Mouse (Mus musculus) MEL (cell line): Measurements from ENCODE around the gene Olfr186. TPM values are rescaled to one million over a fixed set of nuclear protein-coding genes. Genes with fewer than 3 reads are reported as not detected.

Source experiments
- DNase-seq: peaks from one replicate; pipeline ENCODE4 v3.0.0; 2011; ENCODE audit warnings: low read depth, low spot score
- H3K27ac ChIP-seq: 2 replicates; pipeline ENCODE4 v1.5.1; 2012; ENCODE audit warnings: low read depth, mild to moderate bottlenecking, control low read depth, low read length, moderate library complexity; ENCODE audit not compliant: control insufficient read depth
- H3K27me3 ChIP-seq, 2 experiments: fragments of 150-350 bp in 1 of 2; sonication (generic) in 1 of 2; 2 replicates each; pipeline ENCODE4 v1.6.1; 2012; ENCODE audit warnings: low read length in 2 of 2, mild to moderate bottlenecking in 2 of 2, improper control_type of control experiment in 1 of 2, moderate library complexity in 1 of 2; ENCODE audit not compliant: insufficient read depth in 2 of 2, control insufficient read depth in 1 of 2
- H3K36me3 ChIP-seq, 2 experiments: 2 replicates each; pipeline ENCODE4 v1.6.1; 2012 to 2014; ENCODE audit warnings: low read length in 2 of 2, improper control_type of control experiment in 1 of 2, inconsistent platforms in 1 of 2, mild to moderate bottlenecking in 1 of 2; ENCODE audit not compliant: insufficient read depth in 2 of 2, control insufficient read depth in 1 of 2
- H3K4me1 ChIP-seq, 2 experiments: fragments of 150-350 bp in 1 of 2; sonication (generic) in 1 of 2; 2 replicates each; pipeline ENCODE4 v1.6.1; 2012; ENCODE audit warnings: low read length in 2 of 2, improper control_type of control experiment in 1 of 2, mild to moderate bottlenecking in 1 of 2; ENCODE audit not compliant: insufficient read depth in 2 of 2, control insufficient read depth in 1 of 2
- H3K4me3 ChIP-seq, 2 experiments: fragments of 150-350 bp in 1 of 2; sonication (generic) in 1 of 2; 2 replicates each; pipeline ENCODE4 v1.5.1; 2012; ENCODE audit warnings: low read depth in 2 of 2, low read length in 2 of 2, mild to moderate bottlenecking in 2 of 2, moderate library complexity in 2 of 2, control low read depth in 1 of 2, improper control_type of control experiment in 1 of 2; ENCODE audit not compliant: control insufficient read depth in 1 of 2, insufficient read depth in 1 of 2
- H3K79me2 ChIP-seq: 2 replicates; pipeline ENCODE4 v1.6.1; 2012; ENCODE audit warnings: mild to moderate bottlenecking, low read length, moderate library complexity; ENCODE audit not compliant: control insufficient read depth, poor library complexity, insufficient read depth
- H3K9ac ChIP-seq: 2 replicates; pipeline ENCODE4 v1.6.1; 2012; ENCODE audit warnings: low read depth, mild to moderate bottlenecking, control low read depth, low read length, moderate library complexity; ENCODE audit not compliant: control insufficient read depth, poor library complexity, severe bottlenecking
- H3K9me3 ChIP-seq: fragments of 150-350 bp; sonication (generic); replicated peaks from 2 replicates; pipeline ENCODE4 v1.6.1; 2012; ENCODE audit warnings: mild to moderate bottlenecking, low read length, improper control_type of control experiment, moderate library complexity; ENCODE audit not compliant: insufficient read depth
- CHD2 ChIP-seq: IDR thresholded peaks from 2 replicates; pipeline ENCODE4 v1.6.1; 2011; ENCODE audit warnings: low read length, improper control_type of control experiment
- ELF1 ChIP-seq: IDR thresholded peaks from 2 replicates; pipeline ENCODE4 v1.6.1; 2014; ENCODE audit warnings: low read depth, mild to moderate bottlenecking, inconsistent platforms, low read length, improper control_type of control experiment, moderate library complexity
- ETS1 ChIP-seq: IDR thresholded peaks from 2 replicates; pipeline ENCODE4 v1.6.1; 2012; ENCODE audit warnings: low read depth, mild to moderate bottlenecking, inconsistent platforms, low read length, improper control_type of control experiment, moderate library complexity
- GATA1 ChIP-seq: IDR thresholded peaks from 2 replicates; pipeline ENCODE4 v1.6.1; 2011; ENCODE audit warnings: low read depth, low read length, improper control_type of control experiment
- JUND ChIP-seq: IDR thresholded peaks from 2 replicates; pipeline ENCODE4 v1.6.1; 2011; ENCODE audit warnings: low read depth, mild to moderate bottlenecking, improper control_type of control experiment, low read length
- KAT2A ChIP-seq: conservative IDR thresholded peaks from 2 replicates; pipeline ENCODE4 v1.6.1; 2012; ENCODE audit warnings: low read depth, low read length, improper control_type of control experiment, inconsistent platforms
- MAX ChIP-seq: IDR thresholded peaks from 2 replicates; pipeline ENCODE4 v1.6.1; 2011; ENCODE audit warnings: low read length, improper control_type of control experiment
- MXI1 ChIP-seq: IDR thresholded peaks from 2 replicates; pipeline ENCODE4 v1.6.1; 2011; ENCODE audit warnings: mild to moderate bottlenecking, low read depth, low read length, improper control_type of control experiment
- MYC ChIP-seq: IDR thresholded peaks from 2 replicates; pipeline ENCODE4 v1.6.1; 2011; ENCODE audit warnings: low read depth, mild to moderate bottlenecking, low read length, improper control_type of control experiment, moderate library complexity
- NELFE ChIP-seq: IDR thresholded peaks from 2 replicates; pipeline ENCODE4 v1.6.1; 2011; ENCODE audit warnings: low read depth, low read length, improper control_type of control experiment
- NRF1 ChIP-seq: IDR thresholded peaks from 2 replicates; pipeline ENCODE4 v1.6.1; 2014; ENCODE audit warnings: low read depth, mild to moderate bottlenecking, inconsistent platforms, low read length, improper control_type of control experiment, moderate library complexity; ENCODE audit not compliant: poor library complexity, insufficient read depth, severe bottlenecking
- POLR2A ChIP-seq, 2 experiments: IDR thresholded peaks; 2 replicates each; pipeline ENCODE4 v1.6.1; 2011 to 2012; ENCODE audit warnings: low read length in 2 of 2, mild to moderate bottlenecking in 2 of 2, control low read depth in 1 of 2, improper control_type of control experiment in 1 of 2, low read depth in 1 of 2, moderate library complexity in 1 of 2; ENCODE audit not compliant: control insufficient read depth in 1 of 2, insufficient read depth in 1 of 2, poor library complexity in 1 of 2
- POLR2AphosphoS2 ChIP-seq: IDR thresholded peaks from 2 replicates; pipeline ENCODE4 v1.6.1; 2011; ENCODE audit warnings: low read length, improper control_type of control experiment
- RAD21 ChIP-seq: IDR thresholded peaks from 2 replicates; pipeline ENCODE4 v1.6.1; 2011; ENCODE audit warnings: mild to moderate bottlenecking, low read depth, low read length, improper control_type of control experiment
- RCOR1 ChIP-seq: IDR thresholded peaks from 2 replicates; pipeline ENCODE4 v1.6.1; 2012; ENCODE audit warnings: low read depth, mild to moderate bottlenecking, inconsistent platforms, low read length, improper control_type of control experiment
- SIN3A ChIP-seq: IDR thresholded peaks from 2 replicates; pipeline ENCODE4 v1.6.1; 2012; ENCODE audit warnings: low read length, improper control_type of control experiment, inconsistent platforms
- TAL1 ChIP-seq: IDR thresholded peaks from 2 replicates; pipeline ENCODE4 v1.6.1; 2012; ENCODE audit warnings: mild to moderate bottlenecking, inconsistent platforms, low read length, moderate library complexity, mixed read lengths
- TCF12 ChIP-seq: IDR thresholded peaks from 2 replicates; pipeline ENCODE4 v1.6.1; 2014; ENCODE audit warnings: low read depth, mild to moderate bottlenecking, inconsistent platforms, low read length, improper control_type of control experiment, moderate library complexity
- USF2 ChIP-seq, 2 experiments: IDR thresholded peaks; 2 replicates each; pipeline ENCODE4 v1.6.1; 2011 to 2012; ENCODE audit warnings: improper control_type of control experiment in 2 of 2, low read length in 2 of 2, borderline replicate concordance in 1 of 2, inconsistent platforms in 1 of 2, low read depth in 1 of 2, mild to moderate bottlenecking in 1 of 2; ENCODE audit not compliant: insufficient read depth in 1 of 2
- ZKSCAN1 ChIP-seq: IDR thresholded peaks from 2 replicates; pipeline ENCODE4 v1.6.1; 2012; ENCODE audit warnings: low read depth, mild to moderate bottlenecking, inconsistent platforms, low read length, improper control_type of control experiment, moderate library complexity
- polyA plus RNA-seq, 2 experiments: library from polyadenylated mRNA; stranded (reverse) in 1 of 2; unstranded in 1 of 2; fragments of >175 nt in 1 of 2; fragments of >200 nt in 1 of 2; gene quantifications; 2 replicates each; pipeline versions ENCODE4 v1.2.1 to v1.2.4; 2012; ENCODE audit warnings: low replicate concordance in 2 of 2, low read depth in 1 of 2; ENCODE audit not compliant: insufficient read length in 2 of 2, insufficient read depth in 1 of 2, missing spikeins in 1 of 2
- total RNA-seq: library from RNA; depleted of rRNA; stranded (reverse); fragments of 300-350 nt; gene quantifications from 2 replicates; pipeline ENCODE4 v1.2.3, GENCODE M21; 2012; rRNA removed

The Olfr186 gene
- not detected in 2 replicates for total RNA-seq
- under 1 TPM in 1 of 2 experiments, not detected in 1; 0.15 TPM for polyA plus RNA-seq

DNA sequence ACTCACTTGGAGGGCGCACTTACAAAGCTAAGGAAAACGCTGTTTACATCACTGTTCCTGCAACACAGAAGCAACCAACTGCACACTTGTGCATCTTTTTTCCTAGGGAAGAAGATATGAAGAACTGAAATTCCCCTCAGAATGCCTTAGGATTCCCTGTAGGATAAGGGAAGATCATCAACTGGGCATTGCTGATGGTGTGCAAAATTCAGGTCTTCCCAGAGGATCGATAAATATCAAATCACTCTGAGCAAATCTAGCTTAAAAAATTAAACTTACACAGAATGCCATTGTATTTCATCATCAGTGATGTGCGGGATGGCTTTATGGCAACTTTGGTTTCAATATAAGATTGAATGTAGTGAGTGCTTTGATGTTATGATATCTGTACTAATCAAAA is at the start of gene Olfr186:
Olfr186 (minus strand) TSS at position 101 of the 400 bp plus-strand sequence.
- TF ChIP-seq SIN3A, result no peak
- no peak for TF ChIP-seq ZKSCAN1
- TF ChIP-seq TCF12, result no peak
- no peak for TF ChIP-seq MYC
- no peak for TF ChIP-seq ELF1
- no peak for TF ChIP-seq RAD21
- no peak for TF ChIP-seq POLR2AphosphoS2
- no peak for TF ChIP-seq NRF1
- no peak for TF ChIP-seq GATA1
- TF ChIP-seq CHD2, result no peak
- TF ChIP-seq ETS1, result no peak

DNA sequence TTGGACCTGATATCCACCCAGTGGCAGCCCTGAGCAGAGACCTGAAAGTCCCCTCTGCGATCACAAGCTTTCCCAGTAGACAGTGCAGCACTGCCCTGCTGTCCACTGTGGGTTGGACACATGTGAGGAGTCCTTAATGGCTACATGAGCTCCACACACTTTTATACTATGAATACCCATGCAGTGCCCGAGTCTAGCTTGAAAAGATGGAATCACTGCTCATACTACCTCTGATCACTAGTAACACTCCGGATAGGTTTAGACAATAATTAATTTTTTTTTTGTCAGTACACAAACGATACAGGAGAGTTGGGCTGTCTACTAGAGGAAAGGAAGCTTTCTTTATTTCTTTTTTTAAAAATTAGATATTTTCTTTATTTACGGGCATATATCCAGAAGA is 47.8 kb upstream of the Olfr186 start, which contains the start of gene Olfr190:
Olfr190 (minus strand) TSS at position 101 of the 400 bp plus-strand sequence.
- Histone ChIP-seq H3K36me3 (peaks cover 0 to 2% of the 10 kb centered on the region in 2 experiments; a peak in 1 of 4 replicates), H3K9ac (no peak within 1 kb of the TSS), H3K4me3 (no peak within 1 kb of the TSS), H3K9me3 (no peaks in the 10 kb centered on the region), H3K79me2 (no peaks in the 10 kb centered on the region), H3K4me1 (peaks cover 0 to 3% of the 10 kb centered on the region in 2 experiments; a peak in 1 of 4 replicates), H3K27ac (no peak within 1 kb of the TSS), H3K27me3 (no peaks in the 10 kb centered on the region)
- no peak for TF ChIP-seq POLR2A (IDR thresholded peaks at IDR 0.05; ENCODE audit: control insufficient read depth in 1 of 2, insufficient read depth in 1 of 2, low read depth in 1 of 2, low read length in 2 of 2, poor library complexity in 1 of 2)
- no peak for TF ChIP-seq TAL1
- TF ChIP-seq MAX, result no peak
- TF ChIP-seq USF2 (IDR thresholded peaks at IDR 0.05; ENCODE audit: borderline replicate concordance in 1 of 2, insufficient read depth in 1 of 2, low read depth in 1 of 2, low read length in 2 of 2), result no peak
- no peak for TF ChIP-seq NRF1
- no peak for TF ChIP-seq RCOR1
- TF ChIP-seq NELFE, result no peak
- no peak for TF ChIP-seq KAT2A
- TF ChIP-seq MXI1, result no peak
- TF ChIP-seq ZKSCAN1, result no peak
- no peak for TF ChIP-seq JUND
- no peak for TF ChIP-seq SIN3A
- no peak for DNase-seq

More for the DNA sequence above, at the start of gene Olfr186:
- H3K4me3 ChIP-seq, result no peak within 1 kb of the TSS
- H3K4me1 ChIP-seq, result no peaks in the 10 kb centered on the region
- H3K79me2 ChIP-seq, result no peaks in the 10 kb centered on the region
- no peaks in the 10 kb centered on the region for H3K9me3 ChIP-seq
- no peak within 1 kb of the TSS for H3K27ac ChIP-seq
- DNase-seq, result no peak
- no peaks in the 10 kb centered on the region for H3K36me3 ChIP-seq
- no peaks in the 10 kb centered on the region for H3K27me3 ChIP-seq
- H3K9ac ChIP-seq, result no peak within 1 kb of the TSS
